Mouse (Mus musculus): ENCODE results near the gene Krt86. TPM values are rescaled to one million over a fixed set of nuclear protein-coding genes. Genes with fewer than 3 reads are reported as not detected.

The Krt86 gene
- not detected for total RNA-seq (2023)

DNA sequence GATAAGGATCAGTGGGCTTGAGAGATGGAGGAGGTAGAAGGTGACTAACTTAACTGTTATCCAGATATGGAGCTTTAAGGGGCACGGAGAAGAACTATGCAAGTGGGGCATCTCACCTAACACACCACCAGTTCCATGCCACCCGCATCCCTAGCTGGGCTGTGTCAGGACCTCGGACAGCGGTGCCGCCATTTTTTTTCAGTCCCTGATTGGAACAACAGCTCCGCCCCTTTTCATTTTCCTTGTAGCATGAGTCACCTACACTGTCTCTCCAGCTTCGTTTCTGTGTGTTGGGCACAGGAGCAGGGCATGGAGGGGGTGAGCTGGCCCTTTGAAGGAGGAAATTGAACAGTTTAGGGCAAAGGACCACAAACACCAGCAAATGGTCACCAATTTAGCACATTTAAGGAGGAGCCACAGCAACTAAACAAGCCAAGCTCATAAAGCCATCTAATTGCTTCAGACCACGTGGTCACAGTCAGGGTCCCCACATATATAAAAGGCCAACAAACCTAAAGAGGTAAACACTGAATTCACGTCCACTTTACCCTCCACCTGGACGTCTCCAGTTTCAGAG, at the start of gene Krt86:
Gene Krt86, plus strand, starts transcription at position 527 of the 577 bp plus-strand sequence.

DNA sequence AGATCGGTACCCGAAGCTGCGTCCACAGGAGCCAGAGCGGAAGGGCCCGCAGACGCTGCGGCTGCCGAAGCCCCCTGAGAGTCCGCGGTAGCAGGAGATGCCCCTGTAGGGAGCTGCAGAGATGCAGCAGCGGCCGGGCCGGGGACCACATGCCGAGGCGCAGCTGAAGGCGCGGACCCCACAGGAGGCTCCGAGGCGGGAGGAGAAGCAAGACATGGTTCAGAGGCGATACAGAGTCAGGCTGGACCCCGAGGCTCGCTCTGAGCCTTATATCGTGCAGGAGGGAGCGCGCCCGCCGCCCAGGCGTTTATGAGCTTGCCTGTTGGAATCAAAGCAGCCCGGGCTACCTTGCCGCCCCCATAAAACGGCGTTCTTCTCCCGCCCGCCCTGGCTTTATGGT, 34.7 kb upstream of the Krt86 start, which contains the start of gene Krt87:
Gene Krt87, minus strand, starts transcription at position 250 of the 400 bp plus-strand sequence.

GRCm38 (mm10) chr15:101447444-101447843, 25.8 kb upstream of the Krt86 start, which contains the start of gene Krt88:
Gene Krt88, plus strand, starts transcription at chr15:101447744.

GRCm38 (mm10) chr15:101463651-101464050, 9.6 kb upstream of the Krt86 start, which contains the start of gene Krt81:
Gene Krt81, minus strand, starts transcription at chr15:101463751.

DNA sequence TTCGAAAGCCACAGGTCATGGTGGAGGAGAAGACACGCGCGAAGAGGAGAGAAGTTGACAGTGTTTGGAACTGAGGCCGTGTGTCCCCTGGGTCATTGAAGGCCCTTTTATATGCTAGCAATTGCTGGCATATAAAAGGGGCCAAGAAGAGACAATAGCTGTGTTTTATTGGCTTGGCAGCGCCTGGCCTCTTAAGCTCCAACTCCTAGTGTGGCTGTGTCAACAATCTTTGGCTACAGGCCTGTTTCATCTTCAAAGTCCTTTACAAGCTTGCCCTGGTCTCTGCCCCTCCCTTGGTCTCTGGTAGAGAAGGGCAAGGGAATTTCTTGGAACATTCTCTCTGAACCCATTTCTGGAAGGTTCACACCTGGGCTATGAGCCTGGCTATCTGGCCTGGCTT, 18.2 kb downstream of the Krt86 start, which contains the start of gene Krt83:
Gene Krt83, minus strand, starts transcription at position 82 of the 400 bp plus-strand sequence.

GRCm38 (mm10) chr15:101517161-101517560, 43.9 kb downstream of the Krt86 start, which contains the start of gene Gm49425:
Gene Gm49425, minus strand, starts transcription at chr15:101517261.

Other genes starting within 250 kb of the Krt86 start
- 1 to 10 TPM; 5.5 to 5.7 TPM for gene Grasp, start 249.3 kb upstream of the Krt86 start, total RNA-seq (2023)
- gene Nr4a1, start 219.2 kb upstream of the Krt86 start, total RNA-seq (2023), result 10 to 100 TPM; 69.2 to 71.1 TPM
- gene Atg101, start 189.2 kb upstream of the Krt86 start, total RNA-seq (2023), result 10 to 100 TPM; 54.3 to 69.0 TPM
- gene 6030408B16Rik, start 180.3 kb upstream of the Krt86 start, total RNA-seq (2023), result 1 to 10 TPM in 1 of 2 experiments, under 1 TPM in 1; 0.50 to 1.1 TPM
- not detected for gene Krt80, start 103.3 kb upstream of the Krt86 start, total RNA-seq (2023)
- gene Krt7, start 62.4 kb upstream of the Krt86 start, total RNA-seq (2023), result not detected
- not detected for gene Krt87, start 34.7 kb upstream of the Krt86 start, total RNA-seq (2023)
- not detected for gene Krt88, start 25.7 kb upstream of the Krt86 start, total RNA-seq (2023)
- gene Krt81, start 9.7 kb upstream of the Krt86 start, total RNA-seq (2023), result not detected
- under 1 TPM; 0.55 to 0.95 TPM for gene Krt83, start 18.0 kb downstream of the Krt86 start, total RNA-seq (2023)
- gene Gm49425, start 43.8 kb downstream of the Krt86 start, total RNA-seq (2023), result not detected
- not detected for gene Krt84, start 59.3 kb downstream of the Krt86 start, total RNA-seq (2023)
- gene Krt82, start 77.2 kb downstream of the Krt86 start, total RNA-seq (2023), result not detected
- not detected for gene Krt90, start 89.5 kb downstream of the Krt86 start, total RNA-seq (2023)
- not detected for gene Krt75, start 100.4 kb downstream of the Krt86 start, total RNA-seq (2023)
- not detected for gene Gm5414, start 154.7 kb downstream of the Krt86 start, total RNA-seq (2023)
- gene Gm5478, start 173.9 kb downstream of the Krt86 start, total RNA-seq (2023), result not detected
- not detected for gene Krt6b, start 206.8 kb downstream of the Krt86 start, total RNA-seq (2023)
- gene Krt6a, start 220.8 kb downstream of the Krt86 start, total RNA-seq (2023), result not detected
- gene Krt5, start 239.4 kb downstream of the Krt86 start, total RNA-seq (2023), result not detected